Mouse (Mus musculus) thymus, adult 2 months (tissue): ENCODE results near the gene Rab3a.

Source experiments
- CTCF ChIP-seq: fragments of 200-500 bp; IDR thresholded peaks from 2 replicates; pipeline ENCODE4 v1.5.1; 2012; ENCODE audit warnings: mild to moderate bottlenecking, control low read depth, low read length, moderate library complexity, borderline replicate concordance; ENCODE audit not compliant: control insufficient read depth, poor library complexity, insufficient read depth; ENCODE audit errors: extremely low read depth
- POLR2A ChIP-seq: fragments of 200-500 bp; IDR thresholded peaks from 2 replicates; pipeline ENCODE4 v1.6.1; 2012; ENCODE audit warnings: mild to moderate bottlenecking, low read length, control low read depth, moderate library complexity; ENCODE audit not compliant: control insufficient read depth, poor library complexity, insufficient read depth; ENCODE audit errors: extremely low read depth

- TF ChIP-seq POLR2A (no peak), CTCF (no peak)
These were observed 16.7 kb downstream of the Rab3a start for GRCm38 (mm10) chr8:70771217-70771616.
